ENCODE assay signal across 13 mouse cellular contexts in genomic region chr1:23117423-23117822, GRCm38 (mm10). TPM values are rescaled to one million over a fixed set of nuclear protein-coding genes. Genes with fewer than 3 reads are reported as not detected.
DNase-seq lines count a peak whose midpoint lies in the region; ATAC-seq and TF ChIP-seq lines count a peak whose summit lies in the region.
"Had no signal": no experiment of that assay in that cellular context is flagged by ENCODE, and none has a peak within 500 bp of the region (broad histone marks: within the 10 kb centered on the region; RNA-seq: fewer than 3 reads in every experiment).

No protein-coding gene starts in this region.

- DNase-seq in frontal cortex, adult 2 months (ENCODE audit: extremely low spot score in 1 of 2, low spot score in 1 of 2): peak; percentile 18 to 71
- DNase-seq in frontal cortex, postnatal 25 days (ENCODE audit: low spot score in 2 of 2): no peak
- no peak for DNase-seq in lung, adult 2 months
- DNase-seq in heart, postnatal 10 days: peak; percentile 45 to 68
- DNase-seq in cerebellum, adult 8-10 months: no peak
- no peak for DNase-seq in spleen, postnatal 14 days (ENCODE audit: low spot score in 2 of 2)

- H3K4me2 ChIP-seq in lung, embryonic 15.5 days: no peak overlapping the region

- peak overlapping the region; percentile 63 for H3K27ac ChIP-seq in lung, embryonic 15.5 days
- H3K27ac ChIP-seq: hindbrain, postnatal 0 days; macrophage; stomach, postnatal 0 days had no signal

- no peak for TF ChIP-seq POLR2A in lung, adult 2 months (IDR thresholded peaks at IDR 0.05; ENCODE audit: borderline replicate concordance, extremely low read depth, low read depth, low read length)

- H3K36me3 ChIP-seq in lung, embryonic 15.5 days: no peaks in the 10 kb centered on the region

- TF ChIP-seq CTCF in lung, adult 2 months (IDR thresholded peaks at IDR 0.05; ENCODE audit: insufficient read depth, low read length): no peak

- no peaks in the 10 kb centered on the region for H3K9me3 ChIP-seq in lung, embryonic 15.5 days

- peaks cover 11% of the 10 kb centered on the region for H3K4me1 ChIP-seq in lung, embryonic 15.5 days
- peaks cover 9% of the 10 kb centered on the region for H3K4me1 ChIP-seq in lung, adult 2 months (ENCODE audit: control insufficient read depth, insufficient read depth, low read length)

- H3K9ac ChIP-seq in lung, embryonic 15.5 days: no peak overlapping the region

- intact Hi-C loops in heart, postnatal 10 days (cut with DNase I): no loop called here

- peak; percentile 72; the same call in 1 of the 2 replicates for ATAC-seq in lung, embryonic 15.5 days (ENCODE audit: borderline replicate concordance, extremely low read depth, low FRiP score, low TSS enrichment)
- ATAC-seq in granulocyte monocyte progenitor cell, adult 5-6 weeks (replicated peaks; ENCODE audit: poor library complexity, severe bottlenecking): no peak
- ATAC-seq: hindbrain, postnatal 0 days had no signal

- WGBS in lung, embryonic 15.5 days: 20% methylated on average over 3 of the region's 3 CpGs
- 15% methylated on average over 3 of the region's 3 CpGs for WGBS in lung, adult 2 months

- H3K4me3 ChIP-seq in lung, embryonic 15.5 days: no peak overlapping the region
- no peak overlapping the region for H3K4me3 ChIP-seq in lung, adult 2 months (replicated peaks; ENCODE audit: extremely low read depth, low read depth, low read length)

- H3K27me3 ChIP-seq in lung, embryonic 15.5 days: no peaks in the 10 kb centered on the region

RNA-seq across cellular contexts. Expression of gene 4933415F23Rik, which starts 15.4 kb away (rescaled TPM):
- polyA plus RNA-seq in frontal cortex, adult 2 months (2012; rRNA removed): not detected in 2 replicates
- not detected in 2 replicates for polyA plus RNA-seq in lung, embryonic 15.5 days (2015; fragmentation: Nextera tagmentation; extraction: Ambion mirVana)
- polyA plus RNA-seq in lung, adult 2 months (2012; rRNA removed): 0.06 TPM in 1 of 2 replicates, not detected in the other
- total RNA-seq in heart, postnatal 10 days (2021): not detected
- not detected in 2 replicates for total RNA-seq in granulocyte monocyte progenitor cell, adult 5-6 weeks (2014; fragmentation: Nextera tagmentation)
- total RNA-seq in granulocyte monocyte progenitor cell, adult 5-6 weeks (2017): not detected in 2 replicates
- total RNA-seq: hindbrain, postnatal 0 days; left cerebral cortex, postnatal 10 days had no signal
- polyA plus RNA-seq: hindbrain, postnatal 0 days; macrophage; neural tube, embryonic 11.5 days; stomach, postnatal 0 days had no signal

Comparison
In these comparisons a context has a peak if more than half of its experiments do, and no peak if none do; other contexts are left out.
1. DNase-seq: peak in frontal cortex, adult 2 months (2 of 2) and heart, postnatal 10 days (2 of 2); none in frontal cortex, postnatal 25 days (0 of 2), lung, adult 2 months (single experiment), cerebellum, adult 8-10 months (single experiment) and spleen, postnatal 14 days (0 of 2).